Mouse (Mus musculus) thymus, adult 2 months (tissue): ENCODE data around the gene Slc25a38. TPM values are rescaled to one million over a fixed set of nuclear protein-coding genes. Genes with fewer than 3 reads are reported as not detected.

ENCODE experiments used
- DNase-seq: peaks from one replicate; pipeline ENCODE4 v3.0.0; 2021
- H3K27ac ChIP-seq: fragments of 200-500 bp; 2 replicates; pipeline ENCODE4 v1.5.1; 2012; ENCODE audit warnings: low read length, control low read depth; ENCODE audit not compliant: control insufficient read depth, insufficient read depth
- H3K27me3 ChIP-seq: fragments of 200-500 bp; 2 replicates; pipeline ENCODE4 v1.6.1; 2012; ENCODE audit warnings: mild to moderate bottlenecking, low read length, moderate library complexity, mixed read lengths; ENCODE audit not compliant: control insufficient read depth, insufficient read depth
- H3K36me3 ChIP-seq: fragments of 200-500 bp; 2 replicates; pipeline ENCODE4 v1.6.1; 2012; ENCODE audit warnings: mild to moderate bottlenecking, low read length, moderate library complexity; ENCODE audit not compliant: control insufficient read depth, insufficient read depth
- H3K4me1 ChIP-seq: fragments of 200-500 bp; replicated peaks from 2 replicates; pipeline ENCODE4 v1.6.1; 2012; ENCODE audit warnings: low read length; ENCODE audit not compliant: control insufficient read depth, insufficient read depth
- H3K4me3 ChIP-seq: fragments of 200-500 bp; 2 replicates; pipeline ENCODE4 v1.5.1; 2012; ENCODE audit warnings: mild to moderate bottlenecking, low read length, control low read depth, moderate library complexity; ENCODE audit not compliant: control insufficient read depth, insufficient read depth
- CTCF ChIP-seq: fragments of 200-500 bp; IDR thresholded peaks from 2 replicates; pipeline ENCODE4 v1.5.1; 2012; ENCODE audit warnings: mild to moderate bottlenecking, control low read depth, low read length, moderate library complexity, borderline replicate concordance; ENCODE audit not compliant: control insufficient read depth, poor library complexity, insufficient read depth; ENCODE audit errors: extremely low read depth
- POLR2A ChIP-seq: fragments of 200-500 bp; IDR thresholded peaks from 2 replicates; pipeline ENCODE4 v1.6.1; 2012; ENCODE audit warnings: mild to moderate bottlenecking, low read length, control low read depth, moderate library complexity; ENCODE audit not compliant: control insufficient read depth, poor library complexity, insufficient read depth; ENCODE audit errors: extremely low read depth
- WGBS: fragments of 180-500 bp; shearing (Covaris S2); methylation state at CpG from one replicate; pipeline ENCODE4 v1.1.7; 2018; 5-methylcytosine and 5-hydroxymethylcytosine counted together
- polyA plus RNA-seq: library from polyadenylated mRNA; depleted of rRNA; stranded (reverse); fragments of >200 nt; gene quantifications from 2 replicates; pipeline ENCODE4 v1.2.3, GENCODE M21; 2012; rRNA removed

Slc25a38 gene
- polyA plus RNA-seq: 67.8 and 79.9 TPM in 2 replicates

- Histone ChIP-seq H3K36me3 (no peaks in the 10 kb centered on the region), H3K27me3 (no peaks in the 10 kb centered on the region), H3K27ac (peak within 1 kb of the TSS; percentile 84), H3K4me1 (peaks cover 3% of the 10 kb centered on the region; the same call in 1 of the 2 replicates), H3K4me3 (peak within 1 kb of the TSS; percentile 90)
- under 1% methylated on average over 62 of the region's 62 CpGs for WGBS
- peak; percentile 82 for TF ChIP-seq POLR2A
- peak; percentile 83 for TF ChIP-seq CTCF
- DNase-seq: peak; percentile 95
Observed at GRCm38 (mm10) chr9:120110211-120111018, at the start of gene Slc25a38. Gene Slc25a38 (plus strand): TSS chr9:120110374.

GRCm38 (mm10) chr9:120064317-120064716 lies 45.9 kb upstream of the Slc25a38 start:
- 46% methylated on average over 4 of the region's 4 CpGs for WGBS
- Histone ChIP-seq H3K4me1 (peaks cover 6% of the 10 kb centered on the region; the same call in 1 of the 2 replicates), H3K27ac (no peak overlapping the region), H3K36me3 (no peaks in the 10 kb centered on the region), H3K27me3 (no peaks in the 10 kb centered on the region), H3K4me3 (no peak overlapping the region)
- no peak for DNase-seq
- no peak for TF ChIP-seq POLR2A
- no peak for TF ChIP-seq CTCF

GRCm38 (mm10) chr9:120067609-120068008 lies 42.6 kb upstream of the Slc25a38 start:
- no peak for DNase-seq
- Histone ChIP-seq H3K27ac (no peak overlapping the region), H3K4me3 (no peak overlapping the region), H3K4me1 (peaks cover 6% of the 10 kb centered on the region; the same call in 1 of the 2 replicates), H3K36me3 (no peaks in the 10 kb centered on the region), H3K27me3 (no peaks in the 10 kb centered on the region)
- 30% methylated on average over 2 of the region's 2 CpGs for WGBS
- TF ChIP-seq POLR2A: no peak
- TF ChIP-seq CTCF: no peak

DNA sequence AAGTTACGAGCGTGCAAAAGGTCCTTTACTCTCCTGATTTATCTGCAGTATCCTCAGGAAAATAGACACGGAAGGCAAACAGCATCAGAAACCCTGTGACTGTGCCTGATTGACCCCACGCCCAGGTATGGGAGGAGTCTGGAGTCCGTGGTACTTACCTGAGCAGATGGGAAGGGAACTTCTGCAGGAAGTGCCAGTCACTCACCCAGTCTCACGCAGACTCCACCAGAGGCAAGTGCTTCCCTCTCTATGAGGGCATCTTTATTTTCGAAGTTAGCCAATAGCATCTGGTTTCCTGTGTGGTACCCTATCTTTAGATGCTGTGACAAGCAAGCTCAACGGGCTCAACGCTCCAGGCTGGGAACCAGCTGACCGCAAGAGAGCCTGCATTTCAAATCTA lies 42.1 kb upstream of the Slc25a38 start:
- no peak for DNase-seq

DNA sequence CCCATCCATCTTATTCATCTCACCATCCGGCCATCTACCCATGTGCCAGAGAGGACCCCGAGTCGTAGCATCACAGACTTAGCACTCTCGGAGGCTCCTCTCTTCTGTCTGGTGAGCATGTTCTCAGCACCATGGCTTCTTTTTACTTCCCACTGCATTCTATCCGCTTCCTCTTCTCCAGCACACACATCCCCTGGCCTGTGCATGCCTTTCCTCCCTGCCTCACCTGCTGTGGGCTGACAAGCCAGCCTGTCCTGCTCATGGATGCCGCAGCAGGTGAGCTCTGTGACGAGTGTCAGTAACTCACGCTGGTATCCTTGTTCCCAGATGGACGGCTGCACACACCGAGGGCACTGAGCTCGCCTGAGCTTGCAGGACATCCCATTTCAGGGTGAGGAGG lies 40.4 kb upstream of the Slc25a38 start, which contains the start of gene Cx3cr1:
Gene Cx3cr1 (minus strand): TSS at position 101 of the 400 bp plus-strand sequence.
- H3K36me3 ChIP-seq: no peaks in the 10 kb centered on the region
- TF ChIP-seq POLR2A: no peak
- TF ChIP-seq CTCF: no peak
- WGBS: 96% methylated on average over 11 of the region's 11 CpGs
- no peaks in the 10 kb centered on the region for H3K27me3 ChIP-seq
- DNase-seq: no peak
- H3K4me1 ChIP-seq: peaks cover 10% of the 10 kb centered on the region
- H3K27ac ChIP-seq: no peak within 1 kb of the TSS
- no peak within 1 kb of the TSS for H3K4me3 ChIP-seq

More for the DNA sequence above, 42.1 kb upstream of the Slc25a38 start:
- Histone ChIP-seq H3K27ac (no peak overlapping the region), H3K4me3 (no peak overlapping the region), H3K27me3 (no peaks in the 10 kb centered on the region), H3K36me3 (no peaks in the 10 kb centered on the region), H3K4me1 (peaks cover 10% of the 10 kb centered on the region)
- TF ChIP-seq POLR2A (no peak), CTCF (no peak)
- WGBS: 11% methylated on average over 10 of the region's 10 CpGs

GRCm38 (mm10) chr9:120071251-120071650 lies 38.9 kb upstream of the Slc25a38 start:
- 91% methylated on average over 2 of the region's 2 CpGs for WGBS
- no peaks in the 10 kb centered on the region for H3K36me3 ChIP-seq
- no peak overlapping the region for H3K27ac ChIP-seq
- H3K27me3 ChIP-seq: no peaks in the 10 kb centered on the region
- no peak for DNase-seq
- H3K4me1 ChIP-seq: peaks cover 10% of the 10 kb centered on the region
- TF ChIP-seq POLR2A (no peak), CTCF (no peak)
- H3K4me3 ChIP-seq: no peak overlapping the region
